Mouse (Mus musculus) layer of hippocampus, adult 2 months (tissue): ENCODE data around the gene Gigyf2. TPM values are rescaled to one million over a fixed set of nuclear protein-coding genes. Genes with fewer than 3 reads are reported as not detected.

Experiments
- DNase-seq, 2 experiments: peaks; one replicate each; pipeline ENCODE4 v3.0.0; 2022; ENCODE audit warnings: low spot score in 2 of 2
- H3K27ac ChIP-seq: fragments of 200-600 bp; 2 replicates; pipeline ENCODE4 v1.8.1; 2022
- H3K4me3 ChIP-seq: fragments of 200-600 bp; 2 replicates; pipeline ENCODE4 v1.8.1; 2022; ENCODE audit warnings: mild to moderate bottlenecking
- CTCF ChIP-seq: fragments of 200-600 bp; conservative IDR thresholded peaks from 2 replicates; pipeline ENCODE4 v1.8.1; 2022; ENCODE audit warnings: antibody characterized with exemption, mild to moderate bottlenecking, moderate library complexity
- total RNA-seq, 2 experiments: library from RNA; stranded (reverse); gene quantifications; 2 replicates each; pipeline ENCODE4 v1.2.3; 2021

Gigyf2 gene
- total RNA-seq, 2 experiments from 2014 or later, result 144 to 148 TPM

DNA sequence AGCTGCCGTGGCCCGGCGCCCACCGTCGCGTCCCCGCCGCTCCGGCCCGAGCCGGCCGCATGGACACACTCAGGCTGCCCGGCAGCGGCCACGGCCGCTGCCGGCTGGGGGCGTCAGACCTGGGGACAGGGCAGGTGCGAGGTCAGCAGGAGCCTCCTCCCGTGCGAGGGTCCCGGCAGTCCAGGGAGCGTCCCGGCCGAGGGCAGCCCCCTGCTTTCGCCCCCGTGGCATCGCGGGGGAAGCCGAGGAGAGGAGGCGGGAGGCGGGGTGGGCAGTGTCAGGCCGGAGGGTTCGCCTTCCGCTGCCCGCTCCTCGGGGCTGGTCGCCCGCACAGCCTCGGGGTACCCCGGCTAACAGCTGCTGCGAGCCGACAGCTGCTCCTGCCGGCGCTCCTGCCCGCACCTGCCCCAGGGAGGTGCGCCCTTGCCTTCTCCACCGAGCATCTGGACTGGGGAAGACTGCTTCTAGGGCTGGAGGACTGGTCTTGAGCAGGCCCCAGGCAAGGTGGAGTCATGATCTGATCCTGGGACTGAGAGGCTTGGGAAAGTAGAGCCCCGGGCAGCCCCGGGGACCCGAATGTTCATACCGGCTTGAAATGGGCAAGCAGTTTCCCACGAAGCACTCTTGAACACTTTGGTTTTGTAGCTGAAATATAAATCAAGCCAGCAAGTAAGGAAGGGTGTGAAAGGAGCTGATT is 515 bp downstream of the Gigyf2 start:
- no peak for TF ChIP-seq CTCF
- peak overlapping the region; percentile 98 for H3K4me3 ChIP-seq
- peak overlapping the region; percentile 94 for H3K27ac ChIP-seq
- peak in 1 of 2 experiments; percentile 13 for DNase-seq

DNA sequence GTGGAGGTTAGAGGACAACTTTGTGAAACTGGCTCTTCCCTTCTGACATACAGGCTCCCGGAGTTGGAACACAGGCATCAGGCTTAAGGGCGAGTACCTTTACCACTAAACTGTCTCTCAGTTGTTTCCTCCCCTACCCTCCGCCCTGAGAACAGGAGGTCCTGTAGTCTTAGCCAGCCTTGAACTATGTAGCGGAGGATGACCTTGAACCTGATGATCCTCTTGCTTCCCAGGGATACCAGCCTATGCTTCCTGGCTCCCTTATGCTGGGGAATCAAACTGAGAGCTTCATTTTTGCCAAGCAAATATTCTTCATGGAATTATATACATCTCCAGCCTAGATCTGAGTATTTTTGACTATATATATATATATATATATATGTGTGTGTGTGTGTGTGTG is 5.0 kb downstream of the Gigyf2 start:
- no peak for TF ChIP-seq CTCF
- no peak overlapping the region for H3K4me3 ChIP-seq
- no peak for DNase-seq
- no peak overlapping the region for H3K27ac ChIP-seq

DNA sequence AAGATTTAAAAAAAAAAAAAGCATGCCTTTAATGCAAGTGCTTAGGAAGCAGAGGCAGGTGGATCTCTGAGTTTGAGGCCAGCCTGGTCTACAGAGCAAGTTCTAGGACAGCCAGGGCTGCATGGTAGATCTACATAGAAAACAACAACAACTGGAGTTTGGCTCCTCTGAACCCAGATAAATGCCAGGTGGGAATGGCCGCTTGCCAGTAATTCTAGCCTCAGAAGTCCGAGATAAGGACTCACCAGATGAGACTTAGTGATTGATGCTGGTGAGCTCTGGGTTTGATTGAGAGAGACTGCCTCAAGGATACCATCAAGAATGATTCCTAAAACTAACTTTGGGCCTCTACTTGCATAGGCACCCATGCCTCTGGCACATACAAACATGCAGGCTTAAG is 23.8 kb downstream of the Gigyf2 start:
- DNase-seq, result no peak

GRCm38 (mm10) chr1:87360276-87360675 is 33.5 kb downstream of the Gigyf2 start:
- Histone ChIP-seq H3K27ac (no peak overlapping the region), H3K4me3 (no peak overlapping the region)
- TF ChIP-seq CTCF, result no peak
- DNase-seq, result no peak

More for the DNA sequence above, 23.8 kb downstream of the Gigyf2 start:
- no peak for TF ChIP-seq CTCF
- no peak overlapping the region for H3K4me3 ChIP-seq
- no peak overlapping the region for H3K27ac ChIP-seq

- TF ChIP-seq CTCF, result no peak
- H3K27ac ChIP-seq, result no peak overlapping the region
- no peak overlapping the region for H3K4me3 ChIP-seq
- DNase-seq, result no peak
Measured at GRCm38 (mm10) chr1:87378024-87378560, 51.3 kb downstream of the Gigyf2 start.

- Histone ChIP-seq H3K4me3 (no peak overlapping the region), H3K27ac (no peak overlapping the region)
- TF ChIP-seq CTCF, result peak; percentile 69
- DNase-seq, result no peak
Measured at GRCm38 (mm10) chr1:87379919-87380318, 53.1 kb downstream of the Gigyf2 start.

DNA sequence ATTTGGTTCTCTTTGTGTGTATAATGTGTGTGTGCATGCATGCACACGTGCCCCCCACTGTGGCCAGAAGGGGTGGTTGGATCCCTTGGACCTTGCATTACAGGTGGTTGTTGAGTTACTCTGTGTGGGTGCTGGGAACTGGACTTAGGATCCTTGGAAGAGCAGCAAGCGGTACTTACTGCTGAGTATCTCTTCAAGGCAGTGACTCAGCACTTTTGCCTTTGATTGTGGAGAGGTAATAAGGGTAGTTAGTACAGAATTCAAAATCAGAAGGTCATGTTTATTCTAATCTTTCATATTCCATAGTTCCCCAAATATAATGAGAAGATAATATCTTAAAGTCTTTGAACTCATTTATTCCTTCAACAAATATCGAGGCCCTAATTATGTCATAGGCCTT is 54.4 kb downstream of the Gigyf2 start:
- Histone ChIP-seq H3K27ac (no peak overlapping the region), H3K4me3 (no peak overlapping the region)
- TF ChIP-seq CTCF, result no peak
- no peak for DNase-seq

- Histone ChIP-seq H3K27ac (no peak overlapping the region), H3K4me3 (no peak overlapping the region)
- no peak for DNase-seq
- no peak for TF ChIP-seq CTCF
Measured at GRCm38 (mm10) chr1:87386436-87387092, 59.8 kb downstream of the Gigyf2 start.

GRCm38 (mm10) chr1:87393444-87394195 is 66.8 kb downstream of the Gigyf2 start:
- Histone ChIP-seq H3K4me3 (no peak overlapping the region), H3K27ac (no peak overlapping the region)
- TF ChIP-seq CTCF, result no peak
- no peak for DNase-seq

GRCm38 (mm10) chr1:87394594-87394993 is 67.8 kb downstream of the Gigyf2 start, which contains the start of gene Kcnj13:
Gene Kcnj13, minus strand, starts transcription at chr1:87394729.
- no peak for DNase-seq
- H3K4me3 ChIP-seq, result no peak within 1 kb of the TSS
- TF ChIP-seq CTCF, result no peak
- H3K27ac ChIP-seq, result no peak within 1 kb of the TSS

GRCm38 (mm10) chr1:87396923-87397586 is 70.3 kb downstream of the Gigyf2 start:
- TF ChIP-seq CTCF, result no peak
- no peak for DNase-seq
- Histone ChIP-seq H3K27ac (no peak overlapping the region), H3K4me3 (no peak overlapping the region)

DNA sequence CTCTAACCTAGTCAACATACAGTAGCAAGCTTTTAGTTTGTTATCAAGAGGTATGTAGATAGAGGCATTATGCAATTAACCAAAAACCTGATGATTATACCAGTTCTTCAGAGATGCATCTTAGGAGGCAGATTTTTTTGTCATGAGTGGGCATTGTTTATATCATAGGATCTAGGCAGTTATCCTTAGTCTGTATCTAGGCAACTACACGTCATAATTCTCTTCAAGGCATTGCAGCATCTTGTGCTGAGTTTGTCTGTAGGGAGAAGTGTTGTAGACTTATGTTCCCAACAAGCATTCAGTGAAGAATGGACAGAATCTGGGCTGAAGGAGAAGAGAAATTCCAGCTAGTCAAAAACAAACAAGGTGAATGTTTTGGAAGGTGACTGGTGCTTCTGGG is 77.9 kb downstream of the Gigyf2 start:
- H3K4me3 ChIP-seq, result no peak overlapping the region
- no peak for TF ChIP-seq CTCF
- no peak for DNase-seq
- no peak overlapping the region for H3K27ac ChIP-seq

DNA sequence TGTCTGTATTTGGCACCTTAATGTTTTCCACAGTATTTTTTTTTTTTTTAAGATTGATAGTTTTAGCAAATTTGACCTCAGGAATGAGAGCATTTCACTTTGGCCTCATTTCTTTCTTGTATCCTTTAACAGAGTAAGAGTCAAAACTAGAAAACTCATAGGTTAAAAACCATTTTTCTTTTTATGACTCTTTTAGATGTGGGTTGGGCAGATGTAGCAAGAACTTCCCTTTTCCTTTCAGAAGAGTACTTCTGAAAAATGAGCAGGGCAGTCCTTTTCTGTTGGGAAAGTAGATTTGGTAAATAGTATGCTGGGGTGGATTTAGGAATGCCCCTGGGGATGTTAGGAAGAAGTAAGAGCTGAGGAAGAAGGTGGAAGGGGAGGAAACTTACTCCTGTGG is 79.2 kb downstream of the Gigyf2 start:
- H3K4me3 ChIP-seq, result no peak overlapping the region
- TF ChIP-seq CTCF, result no peak
- DNase-seq, result no peak
- no peak overlapping the region for H3K27ac ChIP-seq
